Mouse (Mus musculus) CH12.LX (cell line): ENCODE results near the gene Trim46. TPM values are rescaled to one million over a fixed set of nuclear protein-coding genes. Genes with fewer than 3 reads are reported as not detected.

Experiments
- DNase-seq: peaks from one replicate; pipeline ENCODE4 v3.0.0-alpha.2; 2013; ENCODE audit errors: extremely low read depth
- H3K27ac ChIP-seq: 2 replicates; pipeline ENCODE4 v1.5.1; 2012; ENCODE audit warnings: low read depth, mild to moderate bottlenecking, control low read depth, moderate library complexity; ENCODE audit not compliant: insufficient read depth
- H3K27me3 ChIP-seq: replicated peaks from 2 replicates; pipeline ENCODE3; 2012; ENCODE audit warnings: inconsistent platforms
- H3K36me3 ChIP-seq, 2 experiments: replicated peaks in 1 of 2; 2 replicates each; pipeline versions ENCODE3 to v1.6.1; 2012; ENCODE audit warnings: inconsistent platforms in 1 of 2, low read length in 1 of 2, mild to moderate bottlenecking in 1 of 2, mixed read lengths in 1 of 2, moderate library complexity in 1 of 2; ENCODE audit not compliant: control insufficient read depth in 1 of 2, insufficient read depth in 1 of 2
- H3K4me1 ChIP-seq, 2 experiments: 2 replicates each; pipeline ENCODE4 v1.6.1; 2012; ENCODE audit warnings: inconsistent platforms in 1 of 2, moderate library complexity in 1 of 2; ENCODE audit not compliant: insufficient read depth in 2 of 2, control insufficient read depth in 1 of 2
- H3K4me2 ChIP-seq: 2 replicates; pipeline ENCODE4 v1.6.1; 2012; ENCODE audit warnings: low read depth, mild to moderate bottlenecking, control low read depth; ENCODE audit not compliant: poor library complexity, insufficient read depth, severe bottlenecking
- H3K4me3 ChIP-seq, 3 experiments: fragments of 150-350 bp in 1 of 3; sonication (generic) in 1 of 3; replicated peaks in 1 of 3; 2 replicates each; pipeline versions ENCODE3 to v1.5.1; 2011 to 2012; ENCODE audit warnings: low read depth in 2 of 3, low read length in 2 of 3, mild to moderate bottlenecking in 2 of 3, moderate library complexity in 2 of 3, control low read depth in 1 of 3, improper control_type of control experiment in 1 of 3, inconsistent platforms in 1 of 3, mixed read lengths in 1 of 3; ENCODE audit not compliant: poor library complexity in 1 of 3
- H3K79me2 ChIP-seq: replicated peaks from 2 replicates; pipeline ENCODE4 v1.6.1; 2012; ENCODE audit warnings: mild to moderate bottlenecking, moderate library complexity; ENCODE audit not compliant: control insufficient read depth, poor library complexity, insufficient read depth, severe bottlenecking; ENCODE audit errors: extremely low read depth
- H3K9ac ChIP-seq: 2 replicates; pipeline ENCODE4 v1.6.1; 2012; ENCODE audit warnings: low read depth, mild to moderate bottlenecking, control low read depth, moderate library complexity; ENCODE audit not compliant: insufficient read depth
- H3K9me3 ChIP-seq: replicated peaks from 2 replicates; pipeline ENCODE3; 2012; ENCODE audit warnings: low read length, inconsistent platforms, mixed read lengths
- BHLHE40 ChIP-seq: IDR thresholded peaks from 2 replicates; pipeline ENCODE4 v1.6.1; 2011; ENCODE audit warnings: mild to moderate bottlenecking, low read depth, low read length, improper control_type of control experiment
- CHD1 ChIP-seq: IDR thresholded peaks from 2 replicates; pipeline ENCODE4 v1.6.1; 2012; ENCODE audit warnings: low read depth, low read length, improper control_type of control experiment, inconsistent platforms
- CTCF ChIP-seq, 2 experiments: IDR thresholded peaks in 1 of 2; conservative IDR thresholded peaks in 1 of 2; 2 replicates each; pipeline ENCODE4 v1.5.1; 2011 to 2012; ENCODE audit warnings: low read depth in 2 of 2, low read length in 2 of 2, improper control_type of control experiment in 1 of 2, inconsistent platforms in 1 of 2, mild to moderate bottlenecking in 1 of 2, moderate library complexity in 1 of 2
- EP300 ChIP-seq: IDR thresholded peaks from 2 replicates; pipeline ENCODE4 v1.6.1; 2011; ENCODE audit warnings: low read length, improper control_type of control experiment
- ETS1 ChIP-seq: conservative IDR thresholded peaks from 2 replicates; pipeline ENCODE4 v1.6.1; 2012; ENCODE audit warnings: low read depth, mild to moderate bottlenecking, inconsistent platforms, low read length, improper control_type of control experiment, moderate library complexity
- HCFC1 ChIP-seq: IDR thresholded peaks from 2 replicates; pipeline ENCODE4 v1.6.1; 2012; ENCODE audit warnings: low read depth, mild to moderate bottlenecking, inconsistent platforms, low read length, improper control_type of control experiment
- KAT2A ChIP-seq: IDR thresholded peaks from 2 replicates; pipeline ENCODE4 v1.6.1; 2012; ENCODE audit warnings: low read length, improper control_type of control experiment, inconsistent platforms; ENCODE audit not compliant: insufficient replicate concordance
- MAFK ChIP-seq: IDR thresholded peaks from 2 replicates; pipeline ENCODE4 v1.6.1; 2011; ENCODE audit warnings: low read length, improper control_type of control experiment; ENCODE audit not compliant: insufficient replicate concordance
- MAX ChIP-seq: IDR thresholded peaks from 2 replicates; pipeline ENCODE4 v1.6.1; 2011; ENCODE audit warnings: low read length, improper control_type of control experiment
- MEF2A ChIP-seq: IDR thresholded peaks from 2 replicates; pipeline ENCODE4 v1.6.1; 2014; ENCODE audit warnings: low read depth, mild to moderate bottlenecking, inconsistent platforms, low read length, improper control_type of control experiment, borderline replicate concordance
- MXI1 ChIP-seq: IDR thresholded peaks from 2 replicates; pipeline ENCODE4 v1.6.1; 2011; ENCODE audit warnings: mild to moderate bottlenecking, low read depth, low read length, improper control_type of control experiment
- NRF1 ChIP-seq: IDR thresholded peaks from 2 replicates; pipeline ENCODE4 v1.6.1; 2014; ENCODE audit warnings: low read depth, mild to moderate bottlenecking, inconsistent platforms, low read length, improper control_type of control experiment, moderate library complexity
- POLR2AphosphoS2 ChIP-seq: IDR thresholded peaks from 2 replicates; pipeline ENCODE4 v1.6.1; 2011; ENCODE audit warnings: low read depth, low read length, improper control_type of control experiment
- RAD21 ChIP-seq: IDR thresholded peaks from 2 replicates; pipeline ENCODE4 v1.6.1; 2011; ENCODE audit warnings: low read depth, mild to moderate bottlenecking, low read length, improper control_type of control experiment, moderate library complexity
- RCOR1 ChIP-seq: conservative IDR thresholded peaks from 2 replicates; pipeline ENCODE4 v1.6.1; 2012; ENCODE audit warnings: low read depth, mild to moderate bottlenecking, inconsistent platforms, low read length, improper control_type of control experiment
- TBP ChIP-seq: conservative IDR thresholded peaks from 2 replicates; pipeline ENCODE4 v1.6.1; 2011; ENCODE audit warnings: low read depth, low read length, improper control_type of control experiment
- TCF12 ChIP-seq: IDR thresholded peaks from 2 replicates; pipeline ENCODE4 v1.6.1; 2014; ENCODE audit warnings: low read depth, mild to moderate bottlenecking, inconsistent platforms, low read length, improper control_type of control experiment
- UBTF ChIP-seq: IDR thresholded peaks from 2 replicates; pipeline ENCODE4 v1.6.1; 2012; ENCODE audit warnings: low read depth, mild to moderate bottlenecking, inconsistent platforms, low read length, improper control_type of control experiment, moderate library complexity
- USF2 ChIP-seq: conservative IDR thresholded peaks from 2 replicates; pipeline ENCODE4 v1.6.1; 2011; ENCODE audit warnings: low read depth, low read length, improper control_type of control experiment
- ZC3H11A ChIP-seq: IDR thresholded peaks from 2 replicates; pipeline ENCODE4 v1.6.1; 2012; ENCODE audit warnings: low read depth, mild to moderate bottlenecking, inconsistent platforms, low read length, improper control_type of control experiment
- ZNF384 ChIP-seq: IDR thresholded peaks from 2 replicates; pipeline ENCODE4 v1.6.1; 2012; ENCODE audit warnings: low read depth, low read length, improper control_type of control experiment, inconsistent platforms
- dilution Hi-C: fragments of 300-500 bp; cut with MboI; formaldehyde crosslinking; loops from 2 replicates; pipeline ENCODE4 v1.14.3; 2020; ENCODE audit warnings: low sequenced_read_pairs; ENCODE audit not compliant: extremely low pct_unique_long_range_greater_than_20kb, extremely low pct_ligation_motif_present
- in situ Hi-C: fragments of 300-500 bp; cut with MboI; formaldehyde crosslinking; loops from 3 replicates; pipeline ENCODE4 v1.14.3; 2019; ENCODE audit warnings: low sequenced_read_pairs, low pct_ligation_motif_present, low pct_unique_long_range_greater_than_20kb, mixed read lengths
- polyA plus RNA-seq: library from polyadenylated mRNA; unstranded; fragments of >175 nt; gene quantifications from 2 replicates; pipeline ENCODE4 v1.2.1, GENCODE M21; 2012; ENCODE audit warnings: low read depth; ENCODE audit not compliant: insufficient read length
- total RNA-seq, 2 experiments: library from RNA; depleted of rRNA; stranded (reverse); fragments of 300-350 nt in 1 of 2; fragments of >200 nt in 1 of 2; gene quantifications; 2 replicates each; pipeline ENCODE4 v1.2.3; 2012 to 2014

Gene Trim46
- total and polyA plus RNA-seq, 3 experiments = 0.36 to 1.9 (median 1.4) TPM

DNA sequence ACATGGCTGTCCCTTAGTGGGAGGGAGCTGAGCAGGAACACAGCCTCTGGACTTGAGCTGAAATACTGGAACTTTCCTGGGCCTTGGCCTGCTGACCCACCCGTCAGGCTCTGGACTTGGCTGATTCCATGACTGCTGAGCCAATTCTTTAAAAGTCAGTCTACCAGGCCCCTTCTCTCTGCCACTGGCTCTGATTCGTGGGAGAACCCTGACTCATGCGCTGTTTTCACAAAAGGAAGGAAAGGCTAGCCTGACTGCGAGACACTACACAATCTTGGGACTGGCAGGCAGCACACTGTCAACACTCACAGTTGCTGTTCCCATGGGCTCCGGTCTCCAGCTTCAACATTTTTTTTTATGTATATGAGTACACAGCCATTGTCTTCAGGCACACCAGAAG lies 10.1 kb upstream of the Trim46 start:
- dilution Hi-C loops = no loop called here
- Histone ChIP-seq H3K9me3 (peaks cover 5% of the 10 kb centered on the region), H3K27me3 (peaks cover 2% of the 10 kb centered on the region), H3K4me2 (no peak overlapping the region), H3K9ac (no peak overlapping the region), H3K4me1 (peaks cover 11 to 32% of the 10 kb centered on the region in 2 experiments), H3K36me3 (no peaks in the 10 kb centered on the region), H3K79me2 (no peaks in the 10 kb centered on the region), H3K4me3 (no peak overlapping the region), H3K27ac (no peak overlapping the region)
- TF ChIP-seq ZC3H11A (no peak), MAFK (no peak), EP300 (no peak), ZNF384 (no peak), BHLHE40 (no peak), TCF12 (no peak), ETS1 (no peak), UBTF (no peak), RAD21 (no peak), POLR2AphosphoS2 (no peak), MXI1 (no peak), CTCF (conservative IDR thresholded peaks at IDR 0.05 in 1 of 2, IDR thresholded peaks at IDR 0.05 in 1 of 2; ENCODE audit: low read depth in 2 of 2, low read length in 2 of 2) (no peak), RCOR1 (no peak), USF2 (no peak), NRF1 (no peak), TBP (no peak), MEF2A (no peak), KAT2A (no peak)
- in situ Hi-C loops = no loop called here
- no peak for DNase-seq

GRCm38 (mm10) chr3:89254994-89255393 lies 8.9 kb upstream of the Trim46 start:
- H3K9me3 ChIP-seq = peaks cover 5% of the 10 kb centered on the region
- H3K36me3 ChIP-seq = no peaks in the 10 kb centered on the region
- H3K4me2 ChIP-seq = no peak overlapping the region
- no peak for TF ChIP-seq CHD1
- no peak for TF ChIP-seq MAX
- TF ChIP-seq CTCF (conservative IDR thresholded peaks at IDR 0.05 in 1 of 2, IDR thresholded peaks at IDR 0.05 in 1 of 2; ENCODE audit: low read depth in 2 of 2, low read length in 2 of 2) = no peak
- no peak for TF ChIP-seq HCFC1
- no peak for TF ChIP-seq MEF2A
- no peak overlapping the region for H3K4me3 ChIP-seq
- H3K9ac ChIP-seq = no peak overlapping the region
- no peak for DNase-seq
- no peak overlapping the region for H3K27ac ChIP-seq
- H3K79me2 ChIP-seq = no peaks in the 10 kb centered on the region
- dilution Hi-C loops = no loop called here
- peaks cover 15 to 34% of the 10 kb centered on the region in 2 experiments for H3K4me1 ChIP-seq
- in situ Hi-C loops = no loop called here
- H3K27me3 ChIP-seq = peaks cover 2% of the 10 kb centered on the region
